Mouse (Mus musculus) cerebellum, adult 9-10 months (tissue): ENCODE results near the gene Srpx2.
A peak's percentile ranks its signal among the peaks of the same experiment; 100 is the strongest.

ENCODE experiments used
- DNase-seq: peaks from one replicate; pipeline ENCODE4 v3.0.0; 2022

Srpx2 gene

DNA sequence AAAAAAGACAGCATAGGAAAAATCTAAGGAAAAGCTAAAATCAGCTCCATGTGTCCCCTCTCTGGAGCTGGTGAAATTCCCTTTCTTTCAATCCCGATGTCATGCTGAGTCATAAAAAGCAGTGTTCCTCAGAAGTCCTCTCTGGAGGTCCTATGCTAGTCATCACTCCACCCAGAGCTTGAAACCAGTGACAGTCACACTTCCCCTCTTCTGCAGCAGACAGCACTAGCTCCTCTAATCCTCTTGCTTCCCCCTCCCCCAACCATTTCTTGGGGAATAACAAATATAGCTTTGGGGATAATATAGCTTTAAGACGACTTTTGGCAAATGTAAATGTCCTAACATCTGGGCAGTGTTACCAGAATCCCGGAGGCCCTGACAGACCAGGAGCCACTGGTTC is at the start of gene Srpx2:
Gene Srpx2, plus strand, starts transcription at position 166 of the 400 bp plus-strand sequence.
- DNase-seq, result no peak

DNA sequence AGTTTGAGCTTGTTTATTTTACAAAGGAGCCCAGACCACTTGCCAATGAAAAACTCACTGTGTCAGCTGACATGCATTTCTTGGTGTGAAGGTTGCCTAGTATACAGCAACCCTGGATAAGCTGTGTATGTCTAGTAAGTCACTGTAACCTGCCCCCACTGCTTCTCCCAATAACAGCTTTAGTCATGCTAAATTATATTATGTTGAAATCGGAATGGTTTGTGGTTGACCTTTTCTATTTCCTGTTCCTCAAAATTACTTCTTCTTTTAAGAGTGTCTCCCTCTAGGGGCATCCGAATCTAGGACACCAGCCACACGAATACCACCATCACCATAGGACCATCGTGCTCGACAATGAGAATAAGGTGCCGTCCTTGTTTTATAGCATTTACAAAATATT is 38.5 kb upstream of the Srpx2 start:
- no peak for DNase-seq

GRCm38 (mm10) chrX:133887308-133887707 is 20.9 kb upstream of the Srpx2 start:
- no peak for DNase-seq

GRCm38 (mm10) chrX:133888111-133888510 is 20.1 kb upstream of the Srpx2 start:
- no peak for DNase-seq

GRCm38 (mm10) chrX:133898014-133898542 is 10.1 kb upstream of the Srpx2 start, which contains the start of gene Tspan6:
Gene Tspan6, minus strand, starts transcription at chrX:133898429.
- DNase-seq, result peak; percentile 70

GRCm38 (mm10) chrX:133911397-133912103 is 3.3 kb downstream of the Srpx2 start:
- no peak for DNase-seq

GRCm38 (mm10) chrX:133913006-133913405 is 4.8 kb downstream of the Srpx2 start:
- no peak for DNase-seq

GRCm38 (mm10) chrX:133914219-133914618 is 6.0 kb downstream of the Srpx2 start:
- DNase-seq, result no peak

DNA sequence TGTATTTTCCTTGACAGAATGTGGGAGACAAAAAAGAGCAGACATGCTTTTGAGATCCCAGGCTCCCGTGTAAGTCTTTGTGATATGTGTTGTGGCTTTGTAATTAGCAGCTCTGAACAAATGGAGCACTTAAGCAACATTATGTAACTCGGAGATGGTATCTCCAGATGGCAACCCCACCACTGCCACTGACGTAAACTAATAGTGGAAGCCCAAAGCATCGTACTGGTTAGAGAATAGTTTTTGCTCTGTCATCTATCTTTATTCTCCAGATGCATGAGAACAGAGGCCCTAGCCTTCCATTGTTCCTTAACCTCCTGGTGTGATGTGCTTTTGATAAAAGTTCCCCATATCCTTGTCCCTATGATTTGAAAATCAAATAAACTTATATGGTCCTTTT is 13.0 kb downstream of the Srpx2 start:
- no peak for DNase-seq

GRCm38 (mm10) chrX:133926760-133927159 is 18.5 kb downstream of the Srpx2 start:
- DNase-seq, result no peak

DNA sequence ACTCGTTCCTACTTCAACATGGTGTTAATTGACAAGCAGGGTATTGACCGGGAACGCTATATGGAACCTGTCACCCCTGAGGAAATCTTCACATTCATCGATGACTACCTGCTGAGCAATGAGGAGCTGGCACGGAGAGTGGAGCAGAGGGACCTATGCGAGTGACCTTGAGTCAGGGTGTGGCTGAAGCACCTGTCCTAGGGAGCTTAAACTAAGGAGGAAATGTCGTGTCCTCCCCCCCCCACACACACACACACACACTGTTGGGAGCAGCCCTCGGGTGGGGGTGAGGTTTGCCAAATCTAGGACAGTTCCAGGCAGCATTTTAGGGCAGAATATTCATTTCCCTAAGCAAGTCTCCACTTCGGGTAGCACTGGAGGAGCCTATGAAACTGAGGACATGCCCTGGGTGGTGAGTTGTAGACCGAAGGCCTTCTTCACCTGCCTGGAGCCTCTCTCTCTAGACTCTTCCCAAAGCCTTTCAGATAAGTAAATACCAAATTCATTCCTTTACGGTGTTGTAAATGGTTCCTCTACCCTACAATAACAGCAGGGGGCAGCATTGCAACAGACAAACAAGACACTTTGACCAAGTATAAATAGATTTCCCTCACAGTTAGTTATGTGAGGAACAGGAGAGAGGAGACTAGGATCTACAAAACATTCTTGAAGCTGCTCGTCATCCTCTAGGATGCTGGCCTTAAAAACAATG is 23.2 kb downstream of the Srpx2 start:
- DNase-seq, result peak; percentile 9

DNA sequence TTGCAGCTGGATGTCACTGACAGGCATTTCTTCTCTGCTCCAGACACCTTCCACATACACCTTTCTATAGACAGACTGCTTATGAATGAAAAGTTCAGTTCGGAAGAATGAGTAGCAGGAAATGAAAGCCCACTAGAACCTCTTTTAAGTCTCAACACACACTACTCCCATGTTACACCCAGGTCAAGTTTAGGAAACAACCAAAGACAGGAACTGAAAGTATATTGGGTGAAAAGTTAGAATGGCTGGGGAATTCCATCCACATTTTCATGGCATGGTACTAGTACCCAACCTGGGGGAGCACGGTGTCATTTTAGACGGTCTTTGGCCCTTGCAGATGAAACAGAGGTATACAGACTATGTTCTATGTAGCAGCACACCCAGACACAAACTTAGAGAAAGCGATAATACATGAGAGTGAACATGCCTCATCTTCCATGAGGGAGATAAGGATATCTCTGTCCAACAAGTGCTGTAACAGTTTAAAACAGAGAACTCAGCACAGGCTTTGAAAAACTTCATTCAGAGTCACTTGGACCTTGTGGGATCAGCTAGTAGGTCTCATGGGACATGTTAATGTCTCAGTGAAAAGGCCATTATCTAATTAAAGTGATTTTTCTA is 28.5 kb downstream of the Srpx2 start:
- no peak for DNase-seq

DNA sequence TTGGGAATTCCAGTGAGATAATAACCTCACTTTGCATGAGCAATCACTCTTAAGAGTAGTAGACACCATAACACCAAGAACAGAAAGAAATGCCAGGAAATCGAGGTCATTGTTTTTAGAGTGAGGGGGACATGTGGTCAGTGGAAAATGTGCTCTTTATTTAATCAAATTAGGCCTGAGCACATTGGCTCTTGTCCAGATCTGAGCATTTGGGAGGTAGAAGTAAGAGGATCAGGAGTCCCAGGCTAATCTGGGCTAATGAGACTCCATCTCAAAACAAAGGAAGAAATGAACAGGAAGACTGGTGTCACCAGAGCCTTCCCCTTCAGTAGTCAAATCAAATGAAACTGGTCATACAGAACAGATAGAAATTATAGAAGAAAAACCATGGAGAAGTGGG is 31.3 kb downstream of the Srpx2 start:
- no peak for DNase-seq

DNA sequence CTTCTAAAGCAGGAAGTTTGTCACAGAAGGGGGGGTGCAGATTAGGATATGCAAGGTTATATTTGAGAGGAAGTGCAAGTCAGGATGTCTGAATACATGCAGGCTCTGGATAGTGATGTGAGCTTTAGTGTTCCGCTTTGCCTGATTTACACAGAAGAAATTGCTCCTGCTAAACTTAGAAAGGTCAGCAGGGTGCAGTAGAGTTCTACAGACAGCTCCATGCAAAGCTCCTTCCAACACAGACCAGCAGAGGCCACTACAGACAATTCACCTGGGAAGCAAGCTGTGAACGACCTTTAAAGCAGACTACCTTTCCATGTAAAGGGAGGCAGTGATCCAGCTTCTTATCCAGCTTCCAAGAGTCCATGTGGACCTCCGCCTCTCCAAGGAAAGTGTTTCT is 39.2 kb downstream of the Srpx2 start:
- peak; percentile 57 for DNase-seq

DNA sequence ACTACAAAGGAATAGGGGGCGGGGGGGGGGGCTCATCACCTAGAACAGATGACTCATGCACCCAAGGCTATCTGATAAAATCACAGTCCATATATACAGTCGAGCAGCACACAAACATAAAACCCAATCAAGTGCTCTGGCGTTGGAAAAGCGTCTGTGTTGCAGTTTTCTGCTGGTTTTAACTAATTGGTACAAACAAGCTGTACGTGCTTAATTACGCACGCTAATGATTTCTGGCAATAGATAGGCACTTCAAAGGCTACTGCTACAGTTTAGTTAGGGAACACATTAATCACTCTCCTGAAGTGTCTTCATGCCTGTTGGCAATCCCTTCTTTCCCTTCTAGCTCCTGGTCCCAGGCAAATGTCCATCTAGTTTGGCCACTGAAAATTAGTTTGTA is 46.4 kb downstream of the Srpx2 start:
- DNase-seq, result no peak

DNA sequence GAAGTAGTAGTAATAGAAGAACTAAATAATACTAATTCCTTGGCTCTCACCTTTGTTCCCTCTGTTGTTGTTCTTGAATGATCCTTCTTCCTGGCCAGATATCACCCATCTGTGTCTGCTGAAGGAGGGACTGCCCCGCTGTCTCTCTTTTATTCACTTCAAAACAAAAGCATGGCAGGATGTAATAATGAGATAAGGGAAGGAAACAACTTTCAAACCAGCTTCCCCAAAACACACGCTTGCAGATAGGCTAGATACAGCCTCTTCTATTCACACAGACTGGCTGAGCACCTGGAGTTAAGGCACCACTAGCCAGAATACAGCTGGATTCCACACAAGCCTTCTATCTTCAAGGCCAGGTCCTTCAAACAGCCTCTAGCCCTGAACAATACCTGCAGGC is 52.4 kb downstream of the Srpx2 start:
- no peak for DNase-seq

DNA sequence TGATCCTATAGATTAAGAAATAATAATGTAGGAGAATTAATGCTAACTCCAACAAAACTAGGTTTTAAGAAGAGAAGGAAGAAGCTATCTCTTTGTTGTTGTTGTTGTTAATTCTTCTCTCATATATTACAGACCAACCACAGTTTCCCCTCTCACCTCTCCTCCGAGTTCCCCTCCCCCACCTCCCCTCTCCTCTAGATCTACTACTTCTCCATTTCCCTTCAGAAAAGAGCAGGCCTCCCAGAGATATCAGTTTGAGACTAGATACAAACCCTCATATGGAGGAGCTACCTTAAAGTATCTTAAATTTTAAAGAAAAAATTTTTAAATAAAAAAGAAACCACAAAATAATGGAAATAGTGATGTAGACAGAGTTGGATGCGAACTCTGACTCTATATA is 56.4 kb downstream of the Srpx2 start:
- no peak for DNase-seq

GRCm38 (mm10) chrX:133981231-133982002 is 73.2 kb downstream of the Srpx2 start, which contains the start of gene Sytl4:
Gene Sytl4, minus strand, starts transcription at chrX:133981812.
- no peak for DNase-seq
